Mouse (Mus musculus): ENCODE measurements around the gene Lztr1.
A peak's percentile ranks its signal among the peaks of the same experiment; 100 is the strongest.

Lztr1 gene

GRCm38 (mm10) chr16:17508546-17509239, at the start of gene Lztr1:
Gene Lztr1 (plus strand): TSS chr16:17508688.
- peak; percentile 74 for DNase-seq (ENCODE audit: low read depth, low spot score)

- DNase-seq (ENCODE audit: low read depth, low spot score), result no peak
These were observed 48.2 kb upstream of the Lztr1 start for GRCm38 (mm10) chr16:17460254-17460653.

DNA sequence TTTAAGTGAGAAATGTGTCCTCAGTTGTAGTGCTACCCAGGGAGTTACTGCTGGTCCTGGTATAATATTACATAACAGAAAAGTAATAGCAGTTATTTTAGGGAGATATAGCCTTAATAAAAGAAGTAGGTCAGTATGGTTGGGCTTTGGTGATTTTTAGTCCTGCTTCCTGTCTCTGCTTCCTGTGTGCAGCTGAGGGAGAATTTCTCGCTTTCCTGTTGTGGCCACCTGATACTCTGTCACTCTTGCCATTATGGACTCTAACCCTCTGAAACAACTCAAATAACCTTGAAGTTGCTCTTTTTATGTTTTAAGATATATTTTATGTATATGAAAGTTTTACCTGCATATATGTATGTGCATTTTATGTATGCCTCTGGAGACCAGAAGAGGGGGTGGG, 46.9 kb upstream of the Lztr1 start:
- DNase-seq (ENCODE audit: low read depth, low spot score), result no peak

GRCm38 (mm10) chr16:17463184-17463583, 45.3 kb upstream of the Lztr1 start:
- no peak for DNase-seq (ENCODE audit: low read depth, low spot score)

- no peak for DNase-seq (ENCODE audit: low read depth, low spot score)
These were observed 41.4 kb upstream of the Lztr1 start for GRCm38 (mm10) chr16:17466875-17467663.

DNA sequence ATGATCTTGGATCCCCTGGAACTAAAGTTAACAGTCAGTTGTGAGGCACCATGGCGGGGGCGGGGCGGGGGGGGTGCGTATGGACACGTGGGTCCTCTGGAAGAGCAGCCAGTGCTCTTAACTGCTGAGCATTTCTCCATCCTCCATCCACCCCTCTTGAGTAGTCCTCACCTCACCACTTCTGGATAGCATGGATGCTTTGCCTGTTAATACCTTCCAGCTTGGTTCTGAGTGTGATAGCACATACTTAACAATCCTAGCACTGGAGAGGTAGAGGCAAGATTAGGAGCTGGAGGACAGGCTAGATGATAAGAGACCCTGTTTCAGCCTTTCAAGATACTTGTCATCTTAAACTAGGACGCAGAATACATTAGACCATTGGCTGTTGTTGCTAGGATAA, 36.0 kb upstream of the Lztr1 start:
- no peak for DNase-seq (ENCODE audit: low read depth, low spot score)

- no peak for DNase-seq (ENCODE audit: low read depth, low spot score)
These were observed 34.4 kb upstream of the Lztr1 start for GRCm38 (mm10) chr16:17474091-17474490.

DNA sequence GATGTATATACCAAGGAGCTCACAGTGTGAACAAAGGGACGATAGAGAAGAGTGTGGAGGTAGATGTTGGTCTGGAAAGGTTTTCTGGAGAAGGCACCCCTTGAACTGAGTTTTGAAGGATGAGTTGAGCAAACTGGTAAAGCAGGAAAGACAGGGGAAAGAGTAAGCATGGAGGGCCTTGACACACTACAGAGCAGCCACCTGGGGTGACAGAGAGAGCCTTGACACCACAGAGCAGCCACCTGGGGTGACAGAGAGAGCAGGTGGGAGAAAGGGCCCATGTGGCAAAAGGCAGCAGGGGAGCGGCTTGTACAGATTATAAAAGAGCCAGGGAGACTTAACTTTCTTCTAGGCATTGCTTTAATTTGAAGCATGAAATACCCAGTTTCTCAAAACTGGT, 33.7 kb upstream of the Lztr1 start:
- no peak for DNase-seq (ENCODE audit: low read depth, low spot score)

DNA sequence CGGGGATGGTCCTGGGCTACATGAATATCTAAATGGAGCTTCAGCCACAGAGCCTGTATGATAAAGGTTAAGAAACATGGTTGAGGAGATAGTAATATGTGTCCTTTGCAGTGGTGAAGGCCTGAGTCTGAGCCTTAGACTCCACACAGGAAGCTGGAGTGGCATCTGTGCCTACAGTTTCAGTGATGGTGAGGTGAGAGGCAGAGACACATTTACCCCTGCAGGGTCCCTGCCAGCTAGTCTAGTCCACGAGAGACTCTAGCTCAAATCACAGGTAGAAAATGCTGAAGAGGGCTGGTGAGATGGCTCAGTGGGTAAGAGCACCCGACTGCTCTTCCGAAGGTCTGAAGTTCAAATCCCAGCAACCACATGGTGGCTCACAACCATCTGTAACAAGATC, 33.2 kb upstream of the Lztr1 start:
- DNase-seq (ENCODE audit: low read depth, low spot score), result no peak

GRCm38 (mm10) chr16:17478331-17478943, 30.1 kb upstream of the Lztr1 start:
- DNase-seq (ENCODE audit: low read depth, low spot score), result no peak

DNA sequence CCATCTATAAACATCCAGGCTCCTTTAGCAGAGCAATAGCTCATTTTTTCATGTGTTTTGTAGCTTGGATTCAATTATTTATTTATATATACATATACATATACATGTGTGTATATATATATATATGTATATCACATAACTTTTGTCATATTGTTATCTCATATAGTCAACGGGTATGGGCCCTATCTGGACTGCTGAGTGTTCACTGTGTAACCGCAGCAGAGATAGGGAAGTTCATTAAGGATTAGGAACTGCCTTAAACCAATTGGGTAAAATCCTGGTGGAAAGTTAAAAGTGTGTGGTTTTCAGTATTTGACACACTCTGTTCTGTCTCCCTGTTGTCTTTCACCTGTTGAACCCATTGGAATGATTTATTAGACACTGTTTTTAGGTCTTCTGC, 27.0 kb upstream of the Lztr1 start:
- DNase-seq (ENCODE audit: low read depth, low spot score), result no peak

DNA sequence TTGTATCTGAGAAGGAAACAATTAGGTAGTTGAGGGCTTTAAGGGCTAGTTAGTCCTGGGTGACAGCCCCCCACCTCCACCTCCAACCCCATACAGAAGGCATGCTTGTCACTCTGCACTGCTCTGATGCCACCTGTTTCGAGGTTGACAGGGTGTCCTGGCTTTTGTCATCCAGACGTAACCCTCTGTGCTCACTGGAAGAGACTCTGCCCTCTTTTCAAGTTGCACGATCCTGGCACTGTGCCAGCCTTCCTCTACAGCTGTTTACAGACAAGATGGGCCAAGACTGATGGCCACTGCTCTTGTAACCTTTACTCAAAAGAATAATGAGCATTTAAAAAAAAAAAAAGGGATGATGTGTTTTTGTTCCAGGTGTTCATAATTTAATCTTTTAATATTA, 22.0 kb upstream of the Lztr1 start:
- peak; percentile 30 for DNase-seq (ENCODE audit: low read depth, low spot score)

- no peak for DNase-seq (ENCODE audit: low read depth, low spot score)
These were observed 19.7 kb upstream of the Lztr1 start for GRCm38 (mm10) chr16:17488478-17489468.

GRCm38 (mm10) chr16:17489469-17490111, 18.9 kb upstream of the Lztr1 start, which contains the start of gene Aifm3:
Gene Aifm3 (plus strand): TSS chr16:17489611.
- no peak for DNase-seq (ENCODE audit: low read depth, low spot score)

DNA sequence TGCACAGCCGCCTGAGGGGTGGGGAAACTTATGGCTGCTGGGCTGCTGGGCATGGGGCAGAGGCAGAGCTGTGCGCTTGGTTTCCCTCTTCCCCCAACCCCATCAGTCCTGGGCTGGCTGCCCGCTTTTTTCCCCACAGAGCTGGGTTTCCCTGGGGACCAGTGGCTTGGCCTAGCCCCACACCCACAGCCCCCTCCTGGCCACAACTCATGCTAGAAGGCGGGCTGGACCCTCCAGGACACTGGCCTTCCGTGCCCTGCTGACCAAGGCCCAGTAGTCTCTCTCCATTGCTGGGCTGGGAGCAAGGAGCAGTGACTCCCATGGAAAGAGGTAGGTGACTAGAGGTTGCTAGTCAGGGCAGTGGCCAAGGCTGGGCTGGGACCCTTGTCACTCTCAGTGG, 17.3 kb upstream of the Lztr1 start:
- no peak for DNase-seq (ENCODE audit: low read depth, low spot score)

DNA sequence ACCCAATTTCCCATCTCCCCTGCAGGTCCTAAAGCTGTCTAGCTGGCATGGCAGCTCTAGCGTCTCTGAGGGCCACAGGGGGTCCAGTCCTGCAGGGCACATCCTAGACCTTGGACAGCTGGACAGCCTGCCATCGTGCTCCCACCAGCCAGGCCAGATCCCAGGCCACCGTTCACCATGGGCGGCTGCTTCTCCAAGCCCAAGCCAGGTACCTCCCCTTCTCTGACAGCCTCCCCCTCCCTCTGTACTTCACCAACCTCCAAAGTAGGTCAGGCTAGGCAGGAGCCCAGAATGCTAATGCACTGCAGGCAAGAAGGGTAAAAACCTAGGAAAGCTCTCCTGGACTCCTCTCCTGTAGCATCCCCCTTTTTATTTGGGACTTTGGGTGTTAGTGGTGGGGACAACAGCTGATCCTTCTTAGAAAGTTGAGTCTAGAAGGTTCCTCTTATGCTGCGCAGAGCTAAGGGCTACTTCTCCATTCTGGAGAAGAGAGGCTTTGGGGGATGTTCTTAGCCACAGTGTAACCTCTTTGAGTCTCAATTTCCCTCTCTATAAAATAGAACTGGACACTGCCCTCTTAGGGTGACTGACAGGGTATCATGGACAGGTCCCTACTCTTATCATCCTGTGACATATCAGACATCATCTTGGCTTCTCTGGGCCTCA, 16.5 kb upstream of the Lztr1 start:
- no peak for DNase-seq (ENCODE audit: low read depth, low spot score)

- DNase-seq (ENCODE audit: low read depth, low spot score), result peak; percentile 49
These were observed 11.8 kb upstream of the Lztr1 start for GRCm38 (mm10) chr16:17496499-17497305.

DNA sequence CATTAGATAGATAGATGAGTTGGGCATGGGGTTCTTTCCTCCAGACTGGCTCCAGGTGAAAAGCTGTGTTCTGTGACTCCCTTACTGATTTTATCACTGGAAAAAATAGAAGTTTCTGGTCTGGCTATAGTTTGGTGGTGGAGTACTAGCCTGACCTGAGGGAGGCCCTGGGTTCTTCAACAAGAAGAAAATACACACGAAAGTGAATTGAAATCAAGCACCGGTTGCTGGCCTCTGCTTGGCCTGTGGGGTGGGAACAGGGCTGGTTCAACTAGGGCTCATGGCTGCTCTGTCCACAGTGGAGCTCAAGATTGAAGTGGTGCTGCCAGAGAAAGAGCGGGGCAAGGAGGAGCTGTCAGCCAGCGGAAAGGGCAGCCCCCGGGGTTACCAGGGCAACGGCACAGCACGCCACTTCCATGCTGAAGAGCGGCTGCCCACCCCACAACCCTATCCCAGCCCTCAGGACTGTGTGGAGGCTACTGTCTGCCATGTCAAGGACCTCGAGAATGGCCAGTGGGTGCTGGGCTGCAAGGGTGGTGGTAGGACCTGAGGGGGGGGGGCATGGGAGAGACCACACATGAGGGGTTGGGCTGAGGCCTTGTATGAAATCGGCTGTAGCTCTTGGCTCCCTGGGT, 9.1 kb upstream of the Lztr1 start:
- no peak for DNase-seq (ENCODE audit: low read depth, low spot score)

DNA sequence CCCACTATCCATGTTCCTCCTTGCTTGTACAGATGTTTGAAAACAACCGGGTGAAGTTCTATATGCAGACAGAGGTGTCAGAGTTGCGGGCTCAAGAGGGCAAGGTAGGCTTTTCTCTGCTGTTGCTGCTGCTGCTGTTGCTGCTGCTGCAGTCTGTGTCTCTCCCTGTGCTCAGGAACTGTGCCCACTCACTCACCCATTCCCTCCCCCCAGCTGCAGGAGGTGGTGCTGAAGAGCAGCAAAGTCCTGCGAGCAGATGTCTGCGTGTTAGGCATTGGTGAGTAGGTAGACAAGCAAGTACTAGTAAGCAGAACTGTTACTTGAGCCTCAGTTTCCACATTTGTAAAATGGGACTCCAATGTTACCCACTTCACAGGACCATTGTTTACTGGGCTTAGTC, 5.8 kb upstream of the Lztr1 start:
- DNase-seq (ENCODE audit: low read depth, low spot score), result no peak
